Mouse (Mus musculus): ENCODE results near the gene Tspan4.

GRCm38 (mm10) chr7:141453636-141454035 is 21.4 kb upstream of the Tspan4 start:
- no peak for TF ChIP-seq CTCF (IDR thresholded peaks at IDR 0.05; ENCODE audit: extremely low read depth, insufficient read length, insufficient replicate concordance, low read depth, low read length)
- TF ChIP-seq POLR2A (IDR thresholded peaks at IDR 0.05; ENCODE audit: low read depth, low read length) = no peak

Measured in small intestine, adult 2 months (tissue).